Mouse (Mus musculus) embryonic fibroblast, embryonic 13.5 days (primary cell): ENCODE results near the gene Jph2.

ENCODE experiments used
- CTCF ChIP-seq: IDR thresholded peaks from 2 replicates; pipeline ENCODE4 v1.5.1; 2011; ENCODE audit warnings: mild to moderate bottlenecking, control low read depth, low read length, moderate library complexity, borderline replicate concordance; ENCODE audit not compliant: insufficient read depth
- POLR2A ChIP-seq: IDR thresholded peaks from 2 replicates; pipeline ENCODE4 v1.6.1; 2011; ENCODE audit warnings: low read depth, mild to moderate bottlenecking, control low read depth, low read length, moderate library complexity

DNA sequence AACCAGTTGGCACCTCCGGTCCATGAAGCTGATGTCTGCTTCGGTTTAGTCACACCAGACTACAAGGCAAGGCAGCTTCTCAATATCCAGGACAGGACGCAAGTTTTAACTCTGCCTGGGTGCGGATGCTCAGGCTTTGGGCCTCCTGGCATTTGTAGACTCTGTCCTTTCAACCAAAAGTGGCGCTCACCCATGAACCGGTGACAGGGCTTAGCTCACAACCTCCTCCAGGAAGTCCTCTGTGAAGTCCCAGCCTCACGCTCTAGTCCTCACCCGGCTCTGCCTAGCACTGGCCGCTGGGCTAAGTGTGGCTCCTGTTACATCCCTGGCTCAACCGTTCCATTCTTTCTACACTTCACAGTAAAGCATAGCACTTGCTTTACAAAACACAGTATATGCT lies 4.6 kb downstream of the Jph2 start:
- TF ChIP-seq POLR2A, result no peak
- TF ChIP-seq CTCF, result no peak
